Mouse (Mus musculus) forebrain, embryonic 15.5 days (tissue): Measurements from ENCODE around the gene Chdh. TPM values are rescaled to one million over a fixed set of nuclear protein-coding genes. Genes with fewer than 3 reads are reported as not detected.

ENCODE experiments used
- ATAC-seq: fragments of 200-750 bp; cut with Nextera tagmentation; replicated peaks from 2 replicates; pipeline ENCODE4 v1.8.0; 2017; ENCODE audit warnings: mild to moderate bottlenecking, moderate TSS enrichment, moderate library complexity
- H3K27ac ChIP-seq: fragments of 300-500 bp; sonication (generic); replicated peaks from 2 replicates; pipeline ENCODE4 v1.5.1; 2015; ENCODE audit warnings: mild to moderate bottlenecking, inconsistent platforms
- H3K27me3 ChIP-seq: fragments of 300-500 bp; sonication (generic); 2 replicates; pipeline ENCODE4 v1.6.1; 2015; ENCODE audit warnings: inconsistent platforms
- H3K36me3 ChIP-seq: fragments of 300-500 bp; sonication (generic); 2 replicates; pipeline ENCODE4 v1.6.1; 2015; ENCODE audit warnings: mild to moderate bottlenecking, inconsistent platforms
- H3K4me1 ChIP-seq: fragments of 300-500 bp; sonication (generic); 2 replicates; pipeline ENCODE4 v1.6.1; 2015; ENCODE audit warnings: inconsistent platforms
- H3K4me2 ChIP-seq: fragments of 300-500 bp; sonication (generic); replicated peaks from 2 replicates; pipeline ENCODE4 v1.6.1; 2015; ENCODE audit warnings: mild to moderate bottlenecking, inconsistent platforms
- H3K4me3 ChIP-seq: fragments of 300-500 bp; sonication (generic); 2 replicates; pipeline ENCODE4 v1.5.1; 2015; ENCODE audit warnings: mild to moderate bottlenecking, inconsistent platforms
- H3K9ac ChIP-seq: fragments of 300-500 bp; sonication (generic); replicated peaks from 2 replicates; pipeline ENCODE4 v1.6.1; 2015; ENCODE audit warnings: mild to moderate bottlenecking, inconsistent platforms
- H3K9me3 ChIP-seq: fragments of 300-500 bp; sonication (generic); 2 replicates; pipeline ENCODE4 v1.6.1; 2016; ENCODE audit warnings: inconsistent platforms
- WGBS: fragments of 180-500 bp; shearing (Covaris S2); methylation state at CpG from one replicate; pipeline ENCODE4 v1.1.7; 2015; ENCODE audit warnings: mixed read lengths; 5-methylcytosine and 5-hydroxymethylcytosine counted together
- polyA plus RNA-seq: library from polyadenylated mRNA; unstranded; fragments of >200 nt; fragmentation: Nextera tagmentation; extraction: Ambion mirVana; gene quantifications from 2 replicates; pipeline ENCODE4 v1.2.1, GENCODE M21; 2015

Gene Chdh
- polyA plus RNA-seq, 1 experiment from 2014 or later, result 0.25 TPM

- no peak overlapping the region for H3K4me2 ChIP-seq
- no peak overlapping the region for H3K9ac ChIP-seq
- no peaks in the 10 kb centered on the region for H3K4me1 ChIP-seq
- no peak overlapping the region for H3K27ac ChIP-seq
- no peak for ATAC-seq
- no peaks in the 10 kb centered on the region for H3K27me3 ChIP-seq
- peaks cover 99% of the 10 kb centered on the region for H3K36me3 ChIP-seq
- WGBS, result 95% methylated on average over 4 of the region's 4 CpGs
- no peaks in the 10 kb centered on the region for H3K9me3 ChIP-seq
- no peak overlapping the region for H3K4me3 ChIP-seq
Measured at GRCm38 (mm10) chr14:29988337-29988736, 20.5 kb upstream of the Chdh start.

- Histone ChIP-seq H3K4me1 (no peaks in the 10 kb centered on the region), H3K27ac (no peak overlapping the region), H3K9me3 (no peaks in the 10 kb centered on the region), H3K9ac (no peak overlapping the region), H3K27me3 (no peaks in the 10 kb centered on the region), H3K4me3 (no peak overlapping the region), H3K4me2 (no peak overlapping the region), H3K36me3 (peaks cover 74% of the 10 kb centered on the region)
- 97% methylated on average over 4 of the region's 4 CpGs for WGBS
- no peak for ATAC-seq
Measured at GRCm38 (mm10) chr14:29994976-29995375, 13.8 kb upstream of the Chdh start.

- peaks cover 62% of the 10 kb centered on the region for H3K36me3 ChIP-seq
- ATAC-seq, result no peak
Measured at GRCm38 (mm10) chr14:29996000-29996751, 12.6 kb upstream of the Chdh start.

GRCm38 (mm10) chr14:29997345-29997744 is 11.5 kb upstream of the Chdh start:
- Histone ChIP-seq H3K9me3 (no peaks in the 10 kb centered on the region), H3K27ac (no peak overlapping the region), H3K36me3 (peaks cover 50% of the 10 kb centered on the region), H3K4me2 (no peak overlapping the region), H3K9ac (no peak overlapping the region), H3K4me3 (no peak overlapping the region), H3K4me1 (no peaks in the 10 kb centered on the region), H3K27me3 (no peaks in the 10 kb centered on the region)
- ATAC-seq, result no peak

More at GRCm38 (mm10) chr14:29996000-29996751, 12.6 kb upstream of the Chdh start:
- H3K27me3 ChIP-seq, result no peaks in the 10 kb centered on the region
- no peaks in the 10 kb centered on the region for H3K4me1 ChIP-seq
- H3K27ac ChIP-seq, result no peak overlapping the region
- WGBS, result 95% methylated on average over 11 of the region's 11 CpGs
- H3K9me3 ChIP-seq, result no peaks in the 10 kb centered on the region
- no peak overlapping the region for H3K9ac ChIP-seq
- H3K4me3 ChIP-seq, result no peak overlapping the region
- H3K4me2 ChIP-seq, result no peak overlapping the region

GRCm38 (mm10) chr14:29998747-29999474 is 9.9 kb upstream of the Chdh start:
- peak; percentile 49; the same call in 1 of the 2 replicates for ATAC-seq
- WGBS, result 67% methylated on average over 13 of the region's 13 CpGs

GRCm38 (mm10) chr14:29999475-29999811 is 9.4 kb upstream of the Chdh start:
- H3K4me2 ChIP-seq, result no peak overlapping the region
- peaks cover 29% of the 10 kb centered on the region for H3K36me3 ChIP-seq
- H3K4me1 ChIP-seq, result no peaks in the 10 kb centered on the region
- H3K27me3 ChIP-seq, result no peaks in the 10 kb centered on the region
- WGBS, result 94% methylated on average over 3 of the region's 3 CpGs
- no peak overlapping the region for H3K4me3 ChIP-seq
- no peak for ATAC-seq
- no peak overlapping the region for H3K27ac ChIP-seq
- no peaks in the 10 kb centered on the region for H3K9me3 ChIP-seq
- H3K9ac ChIP-seq, result no peak overlapping the region

More at GRCm38 (mm10) chr14:29998747-29999474, 9.9 kb upstream of the Chdh start:
- Histone ChIP-seq H3K4me2 (no peak overlapping the region), H3K9ac (no peak overlapping the region), H3K27me3 (no peaks in the 10 kb centered on the region), H3K27ac (no peak overlapping the region), H3K36me3 (peaks cover 35% of the 10 kb centered on the region), H3K9me3 (no peaks in the 10 kb centered on the region), H3K4me3 (no peak overlapping the region), H3K4me1 (no peaks in the 10 kb centered on the region)

- H3K27me3 ChIP-seq, result 0 out of 2 replicates have a peak, but pooled peaks cover 3% of the 10 kb centered on the region
- no peaks in the 10 kb centered on the region for H3K36me3 ChIP-seq
- H3K4me3 ChIP-seq, result no peak overlapping the region
- H3K4me1 ChIP-seq, result peaks cover 21% of the 10 kb centered on the region
- no peak overlapping the region for H3K27ac ChIP-seq
- 0 out of 2 replicates have a peak, but pooled peaks have one; percentile 43 for ATAC-seq
- H3K9me3 ChIP-seq, result no peaks in the 10 kb centered on the region
- WGBS, result 56% methylated on average over 10 of the region's 10 CpGs
- H3K9ac ChIP-seq, result no peak overlapping the region
- H3K4me2 ChIP-seq, result no peak overlapping the region
Measured at GRCm38 (mm10) chr14:30009864-30010560, 1.2 kb downstream of the Chdh start.

- Histone ChIP-seq H3K4me3 (no peak overlapping the region), H3K27ac (no peak overlapping the region), H3K36me3 (no peaks in the 10 kb centered on the region), H3K9me3 (no peaks in the 10 kb centered on the region), H3K4me1 (peaks cover 21% of the 10 kb centered on the region), H3K27me3 (0 out of 2 replicates have a peak, but pooled peaks cover 3% of the 10 kb centered on the region), H3K9ac (no peak overlapping the region), H3K4me2 (no peak overlapping the region)
- 83% methylated on average over 10 of the region's 10 CpGs for WGBS
- no peak for ATAC-seq
Measured at GRCm38 (mm10) chr14:30011886-30012560, 3.2 kb downstream of the Chdh start.

- Histone ChIP-seq H3K27me3 (no peaks in the 10 kb centered on the region), H3K9ac (no peak overlapping the region), H3K4me3 (no peak overlapping the region), H3K4me1 (peaks cover 10% of the 10 kb centered on the region), H3K4me2 (no peak overlapping the region), H3K36me3 (no peaks in the 10 kb centered on the region), H3K9me3 (no peaks in the 10 kb centered on the region), H3K27ac (no peak overlapping the region)
- 34% methylated on average over 10 of the region's 10 CpGs for WGBS
- no peak for ATAC-seq
Measured at GRCm38 (mm10) chr14:30014487-30014886, 5.7 kb downstream of the Chdh start.

GRCm38 (mm10) chr14:30015008-30015407 is 6.2 kb downstream of the Chdh start:
- 54% methylated on average over 1 of the region's 1 CpGs for WGBS
- peaks cover 4% of the 10 kb centered on the region for H3K4me1 ChIP-seq
- H3K27me3 ChIP-seq, result no peaks in the 10 kb centered on the region
- H3K9ac ChIP-seq, result no peak overlapping the region
- no peak overlapping the region for H3K27ac ChIP-seq
- no peaks in the 10 kb centered on the region for H3K36me3 ChIP-seq
- H3K9me3 ChIP-seq, result no peaks in the 10 kb centered on the region
- no peak overlapping the region for H3K4me2 ChIP-seq
- no peak for ATAC-seq
- H3K4me3 ChIP-seq, result no peak overlapping the region

- H3K9ac ChIP-seq, result no peak overlapping the region
- no peaks in the 10 kb centered on the region for H3K27me3 ChIP-seq
- ATAC-seq, result no peak
- H3K27ac ChIP-seq, result no peak overlapping the region
- WGBS, result 86% methylated on average over 5 of the region's 5 CpGs
- H3K9me3 ChIP-seq, result no peaks in the 10 kb centered on the region
- H3K4me3 ChIP-seq, result no peak overlapping the region
- H3K4me2 ChIP-seq, result no peak overlapping the region
- no peaks in the 10 kb centered on the region for H3K4me1 ChIP-seq
- H3K36me3 ChIP-seq, result no peaks in the 10 kb centered on the region
Measured at GRCm38 (mm10) chr14:30016666-30017065, 7.8 kb downstream of the Chdh start.
